Mouse (Mus musculus) forebrain, embryonic 10.5 days (tissue): ENCODE data around the gene Scube1. TPM values are rescaled to one million over a fixed set of nuclear protein-coding genes. Genes with fewer than 3 reads are reported as not detected.

ENCODE experiments used
- DNase-seq: peaks from one replicate; pipeline ENCODE4 v3.0.0-alpha.2; 2017; ENCODE audit warnings: low spot score; ENCODE audit errors: extremely low spot score
- H3K27ac ChIP-seq: fragments of 300-500 bp; sonication (generic); 2 replicates; pipeline ENCODE4 v1.5.1; 2016; ENCODE audit warnings: mild to moderate bottlenecking
- H3K27me3 ChIP-seq: fragments of 300-500 bp; sonication (generic); 2 replicates; pipeline ENCODE4 v1.6.1; 2016; ENCODE audit warnings: mild to moderate bottlenecking; ENCODE audit not compliant: poor library complexity, severe bottlenecking
- H3K36me3 ChIP-seq: fragments of 300-500 bp; sonication (generic); replicated peaks from 2 replicates; pipeline ENCODE4 v1.6.1; 2016; ENCODE audit warnings: mild to moderate bottlenecking, moderate library complexity
- H3K4me1 ChIP-seq: fragments of 300-500 bp; sonication (generic); 2 replicates; pipeline ENCODE4 v1.6.1; 2016
- H3K4me3 ChIP-seq: fragments of 300-500 bp; sonication (generic); 2 replicates; pipeline ENCODE4 v1.5.1; 2016; ENCODE audit warnings: mild to moderate bottlenecking, moderate library complexity
- H3K9me3 ChIP-seq: fragments of 300-500 bp; sonication (generic); 2 replicates; pipeline ENCODE4 v1.6.1; 2016; ENCODE audit warnings: mild to moderate bottlenecking, moderate library complexity
- WGBS: fragments of 180-500 bp; shearing (Covaris S2); methylation state at CpG from one replicate; pipeline ENCODE4 v1.1.7; 2016; 5-methylcytosine and 5-hydroxymethylcytosine counted together
- polyA plus RNA-seq: library from polyadenylated mRNA; unstranded; fragments of >200 nt; fragmentation: Nextera tagmentation; extraction: Ambion mirVana; gene quantifications from 2 replicates; pipeline ENCODE4 v1.2.1, GENCODE M21; 2016

Scube1 gene
- polyA plus RNA-seq, 1 experiment from 2014 or later = 58.7 TPM

DNA sequence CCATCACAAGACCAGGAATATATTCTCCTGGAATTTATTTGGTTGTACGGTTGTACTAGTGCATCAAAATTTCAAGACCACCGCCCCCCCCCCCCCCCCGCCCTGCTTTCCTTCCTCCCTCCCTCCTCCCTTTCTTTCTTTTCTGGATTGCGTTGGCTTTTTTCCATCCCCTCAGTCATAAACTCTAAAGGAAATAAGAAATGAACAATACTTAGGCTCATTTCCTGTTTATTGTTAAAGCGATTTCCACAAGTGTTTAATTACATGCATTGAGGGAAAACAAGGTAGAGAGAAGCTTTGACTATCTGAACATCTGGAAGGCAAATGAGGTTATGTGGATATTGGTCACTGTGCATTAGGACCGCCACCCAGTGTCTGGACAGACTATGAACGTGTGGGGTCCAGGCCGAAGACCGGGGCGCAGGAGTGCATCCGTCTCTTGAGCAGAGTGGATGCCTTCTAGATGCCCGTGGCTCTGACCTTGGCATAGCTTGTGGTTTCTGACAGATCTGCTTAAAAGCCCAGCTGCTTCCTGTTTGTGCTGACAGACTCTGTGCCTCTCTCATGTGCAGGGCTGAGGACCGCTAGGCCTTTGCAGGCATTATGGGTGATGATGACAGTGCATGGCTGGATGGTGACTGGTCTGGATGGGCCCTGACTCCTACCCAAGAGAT is 122.3 kb downstream of the Scube1 start:
- no peaks in the 10 kb centered on the region; the same call in 1 of the 2 replicates for H3K4me1 ChIP-seq
- H3K27me3 ChIP-seq = no peaks in the 10 kb centered on the region
- no peak overlapping the region for H3K27ac ChIP-seq
- 89% methylated on average over 13 of the region's 13 CpGs for WGBS
- peaks cover 30% of the 10 kb centered on the region for H3K36me3 ChIP-seq
- no peak overlapping the region for H3K4me3 ChIP-seq
- no peak for DNase-seq
- no peaks in the 10 kb centered on the region for H3K9me3 ChIP-seq

- WGBS = 80% methylated on average over 4 of the region's 4 CpGs
- Histone ChIP-seq H3K9me3 (no peaks in the 10 kb centered on the region), H3K27ac (no peak overlapping the region), H3K36me3 (peaks cover 18% of the 10 kb centered on the region), H3K27me3 (no peaks in the 10 kb centered on the region), H3K4me1 (no peaks in the 10 kb centered on the region; the same call in 1 of the 2 replicates), H3K4me3 (no peak overlapping the region)
- no peak for DNase-seq
These were observed 123.6 kb downstream of the Scube1 start for GRCm38 (mm10) chr15:83601185-83601584.

- no peaks in the 10 kb centered on the region for H3K27me3 ChIP-seq
- peaks cover 10% of the 10 kb centered on the region for H3K36me3 ChIP-seq
- no peak overlapping the region for H3K4me3 ChIP-seq
- no peak for DNase-seq
- no peaks in the 10 kb centered on the region for H3K9me3 ChIP-seq
- peaks cover 33% of the 10 kb centered on the region for H3K4me1 ChIP-seq
- WGBS = 91% methylated on average over 4 of the region's 4 CpGs
- no peak overlapping the region for H3K27ac ChIP-seq
These were observed 128.0 kb downstream of the Scube1 start for GRCm38 (mm10) chr15:83596833-83597232.

- WGBS = 42% methylated on average over 7 of the region's 7 CpGs
- H3K4me1 ChIP-seq = peaks cover 33% of the 10 kb centered on the region
- H3K27me3 ChIP-seq = no peaks in the 10 kb centered on the region
- H3K4me3 ChIP-seq = peak overlapping the region; percentile 95
- no peaks in the 10 kb centered on the region for H3K9me3 ChIP-seq
- peaks cover 20% of the 10 kb centered on the region for H3K36me3 ChIP-seq
- DNase-seq = no peak
- peak overlapping the region; percentile 92 for H3K27ac ChIP-seq
These were observed 129.5 kb downstream of the Scube1 start for GRCm38 (mm10) chr15:83595364-83595711.

DNA sequence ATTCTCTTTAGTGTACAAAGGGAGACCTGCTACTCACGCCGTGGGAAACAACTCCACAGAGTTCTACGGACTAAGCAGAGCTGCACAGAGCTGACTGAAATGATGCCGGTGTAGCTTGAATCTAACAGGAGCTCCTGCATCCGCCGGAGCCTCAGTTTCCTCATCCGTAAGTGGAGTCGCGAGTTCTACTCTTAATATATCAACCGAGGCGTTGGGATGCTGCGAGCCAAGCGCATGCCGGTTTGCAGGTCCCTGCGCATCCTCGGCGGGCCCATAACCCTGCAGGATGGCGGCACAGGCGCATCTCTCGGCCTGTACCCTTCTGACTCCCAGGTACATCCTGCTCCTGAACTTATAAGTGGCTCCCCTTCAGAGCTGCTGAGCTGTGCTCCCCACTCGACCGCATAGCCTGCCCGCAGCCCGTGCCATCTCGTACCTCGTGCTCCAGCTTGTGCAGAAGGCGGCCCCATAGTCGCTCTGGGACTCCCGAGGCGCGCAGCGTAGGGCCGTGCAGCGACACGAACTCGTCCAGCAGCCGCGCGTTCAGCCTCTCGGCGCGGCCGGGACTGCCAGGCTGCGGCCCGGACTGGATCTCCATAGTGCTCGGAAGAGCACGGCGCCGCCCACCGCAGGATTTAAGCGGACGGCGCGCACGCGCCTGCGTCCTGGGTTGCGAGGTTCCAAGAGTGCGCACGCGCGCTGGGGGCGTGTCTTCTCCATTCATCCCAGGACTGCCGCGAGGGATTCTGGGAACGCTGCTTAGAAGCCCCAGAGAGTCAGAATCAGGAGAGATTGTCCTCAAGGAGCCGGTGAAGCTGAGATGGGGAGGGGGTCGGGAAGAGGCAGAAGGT is 130.1 kb downstream of the Scube1 start, which contains the start of gene Ttll12:
TSS of gene Ttll12 (minus strand) at position 645 of the 851 bp plus-strand sequence.
- peaks cover 33% of the 10 kb centered on the region for H3K4me1 ChIP-seq
- H3K4me3 ChIP-seq = peak within 1 kb of the TSS; percentile 95
- no peaks in the 10 kb centered on the region for H3K27me3 ChIP-seq
- peak; percentile 93 for DNase-seq
- peaks cover 26% of the 10 kb centered on the region for H3K36me3 ChIP-seq
- under 1% methylated on average over 68 of the region's 68 CpGs for WGBS
- H3K9me3 ChIP-seq = no peaks in the 10 kb centered on the region
- peak within 1 kb of the TSS; percentile 92 for H3K27ac ChIP-seq

DNA sequence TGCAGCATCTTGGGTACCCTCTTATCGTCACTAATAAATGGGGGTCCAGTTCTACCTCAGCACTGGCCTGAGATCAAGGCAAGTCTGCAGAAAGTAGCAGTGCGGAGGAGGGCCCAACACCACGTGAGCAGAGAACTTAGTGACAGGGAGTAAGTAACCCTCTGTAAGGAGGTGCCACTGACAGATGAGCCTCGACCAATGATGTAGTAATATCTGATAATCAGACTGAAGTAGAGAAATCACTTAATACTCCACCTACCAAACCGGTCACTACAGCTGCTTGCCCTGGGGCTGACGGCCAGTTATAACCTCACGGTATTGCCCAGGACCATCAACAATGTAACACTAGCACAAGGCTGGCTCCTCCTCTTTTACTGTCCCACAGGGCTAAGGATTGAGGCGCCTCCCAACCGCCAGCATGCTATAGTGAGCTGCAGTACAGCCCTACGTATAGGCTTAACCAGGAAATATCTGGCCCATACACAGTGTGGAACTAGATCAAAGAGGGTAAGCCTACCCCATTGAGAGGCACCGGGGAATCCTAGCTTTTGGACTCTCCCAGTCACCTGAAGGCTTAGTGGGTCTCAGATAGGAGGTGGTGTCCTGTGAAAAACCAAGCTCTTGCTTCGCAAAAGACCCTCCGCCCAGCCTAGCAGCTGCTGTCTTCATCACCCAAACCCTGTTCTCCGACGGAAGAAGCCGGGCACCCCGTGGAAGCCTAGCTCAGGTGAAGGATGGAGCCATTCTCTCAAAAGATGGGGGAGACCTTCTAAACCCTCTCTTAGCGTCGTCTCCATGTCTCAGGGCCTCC is 130.9 kb downstream of the Scube1 start:
- peak overlapping the region; percentile 95 for H3K4me3 ChIP-seq
- H3K4me1 ChIP-seq = peaks cover 33% of the 10 kb centered on the region
- DNase-seq = peak; percentile 27
- H3K27me3 ChIP-seq = no peaks in the 10 kb centered on the region
- peaks cover 35% of the 10 kb centered on the region for H3K36me3 ChIP-seq
- no peaks in the 10 kb centered on the region for H3K9me3 ChIP-seq
- 16% methylated on average over 19 of the region's 19 CpGs for WGBS
- H3K27ac ChIP-seq = peak overlapping the region; percentile 92

DNA sequence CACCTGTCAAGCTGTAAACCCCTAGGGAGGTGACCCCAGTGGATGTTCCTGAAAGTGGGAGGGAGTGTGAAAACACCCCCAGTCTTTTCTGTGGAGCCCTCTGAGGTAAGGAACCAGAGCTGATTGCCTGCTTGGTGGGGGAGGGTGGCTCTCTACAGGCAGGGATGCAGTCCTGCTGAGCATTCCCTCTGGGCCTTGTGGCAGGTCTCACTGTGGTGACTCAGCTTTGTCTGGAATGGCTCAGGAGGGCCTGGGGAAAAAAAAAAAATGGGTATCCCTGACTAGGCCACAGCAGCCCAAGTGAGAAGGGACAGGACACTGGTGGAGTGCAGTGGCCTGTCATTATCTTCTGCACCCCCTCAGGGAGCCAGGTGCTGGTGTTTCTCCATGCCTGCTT is 131.6 kb downstream of the Scube1 start:
- Histone ChIP-seq H3K27me3 (no peaks in the 10 kb centered on the region), H3K27ac (peak overlapping the region; percentile 92), H3K36me3 (peaks cover 42% of the 10 kb centered on the region), H3K4me3 (peak overlapping the region; percentile 95), H3K9me3 (no peaks in the 10 kb centered on the region), H3K4me1 (peaks cover 33% of the 10 kb centered on the region)
- no peak for DNase-seq

DNA sequence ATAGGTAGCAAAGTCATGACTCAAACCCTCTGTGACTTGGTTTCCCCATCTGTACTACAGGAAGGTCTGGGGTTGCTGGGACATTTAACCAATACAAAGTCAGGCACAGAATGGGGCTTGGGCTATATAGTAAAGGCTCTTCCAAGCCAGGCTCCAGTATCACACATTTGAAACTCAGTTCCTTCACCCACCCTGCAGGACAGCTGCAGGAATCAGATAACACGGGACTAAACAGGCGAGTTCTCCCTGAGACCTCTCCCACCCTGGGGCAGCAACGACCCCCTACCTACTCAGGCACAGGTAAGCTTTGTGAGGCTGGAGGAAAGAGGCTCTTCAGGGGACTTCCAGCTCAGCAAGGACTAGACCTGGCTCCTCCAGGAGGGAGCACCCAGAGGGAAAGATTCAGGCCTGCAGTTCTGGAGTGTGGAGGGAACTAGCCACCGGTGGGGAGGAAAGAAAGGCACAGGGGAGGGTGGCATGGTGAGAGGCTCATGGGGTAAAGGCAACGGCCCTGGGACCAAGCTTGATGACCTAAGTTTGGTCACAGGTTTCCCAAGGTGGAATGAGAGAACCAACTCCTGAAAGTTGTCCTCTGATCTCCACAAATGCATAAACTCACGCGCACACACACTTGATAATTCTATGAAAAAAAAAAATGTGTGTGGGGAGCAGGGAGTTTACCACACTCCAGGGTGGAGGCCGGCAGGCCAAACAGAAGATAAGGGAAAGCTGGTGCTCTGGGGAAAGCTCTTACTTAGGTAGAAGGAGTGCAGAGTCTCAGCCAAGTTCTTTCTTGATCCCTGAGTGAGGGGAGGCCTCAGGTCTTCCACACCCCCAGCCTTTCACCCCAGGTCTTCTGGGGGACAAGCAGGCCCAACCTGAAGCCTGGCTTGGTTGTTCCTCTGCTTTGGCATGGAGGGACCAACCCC is 132.3 kb downstream of the Scube1 start:
- 84% methylated on average over 8 of the region's 8 CpGs for WGBS

DNA sequence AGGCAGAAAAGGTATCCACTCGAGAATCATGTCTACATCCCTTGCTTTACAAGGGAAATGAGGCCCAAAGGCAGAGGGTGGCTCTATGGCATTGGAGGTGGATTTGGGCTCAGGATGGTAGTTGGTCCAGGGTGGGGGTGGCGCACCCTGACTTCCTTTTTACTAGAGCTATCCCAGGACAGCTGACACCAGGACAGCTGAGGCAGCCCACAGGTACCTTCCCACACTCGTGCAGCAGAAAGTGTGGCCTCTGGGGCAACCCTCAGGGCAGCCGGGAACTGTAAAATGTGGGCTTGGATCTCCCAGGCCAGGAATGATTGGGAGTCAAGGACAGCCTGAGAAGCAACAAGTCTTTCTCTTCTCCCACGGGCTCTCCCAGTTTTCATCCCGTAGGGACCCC is 133.1 kb downstream of the Scube1 start:
- H3K4me1 ChIP-seq = peaks cover 33% of the 10 kb centered on the region
- no peaks in the 10 kb centered on the region for H3K27me3 ChIP-seq
- H3K9me3 ChIP-seq = peaks cover 1% of the 10 kb centered on the region; the same call in 1 of the 2 replicates
- no peak for DNase-seq
- peaks cover 56% of the 10 kb centered on the region for H3K36me3 ChIP-seq
- WGBS = 92% methylated on average over 6 of the region's 6 CpGs
- H3K4me3 ChIP-seq = no peak overlapping the region
- no peak overlapping the region for H3K27ac ChIP-seq

More for the DNA sequence above, 132.3 kb downstream of the Scube1 start:
- Histone ChIP-seq H3K4me3 (peak overlapping the region; percentile 95), H3K36me3 (peaks cover 49% of the 10 kb centered on the region), H3K27me3 (no peaks in the 10 kb centered on the region), H3K9me3 (no peaks in the 10 kb centered on the region), H3K4me1 (peaks cover 33% of the 10 kb centered on the region), H3K27ac (peak overlapping the region; percentile 92)
- no peak for DNase-seq

- Histone ChIP-seq H3K27ac (no peak overlapping the region), H3K4me1 (peaks cover 33% of the 10 kb centered on the region), H3K36me3 (peaks cover 65% of the 10 kb centered on the region), H3K27me3 (no peaks in the 10 kb centered on the region), H3K9me3 (peaks cover 10% of the 10 kb centered on the region), H3K4me3 (no peak overlapping the region)
- 97% methylated on average over 4 of the region's 4 CpGs for WGBS
- no peak for DNase-seq
These were observed 134.0 kb downstream of the Scube1 start for GRCm38 (mm10) chr15:83590841-83591240.

DNA sequence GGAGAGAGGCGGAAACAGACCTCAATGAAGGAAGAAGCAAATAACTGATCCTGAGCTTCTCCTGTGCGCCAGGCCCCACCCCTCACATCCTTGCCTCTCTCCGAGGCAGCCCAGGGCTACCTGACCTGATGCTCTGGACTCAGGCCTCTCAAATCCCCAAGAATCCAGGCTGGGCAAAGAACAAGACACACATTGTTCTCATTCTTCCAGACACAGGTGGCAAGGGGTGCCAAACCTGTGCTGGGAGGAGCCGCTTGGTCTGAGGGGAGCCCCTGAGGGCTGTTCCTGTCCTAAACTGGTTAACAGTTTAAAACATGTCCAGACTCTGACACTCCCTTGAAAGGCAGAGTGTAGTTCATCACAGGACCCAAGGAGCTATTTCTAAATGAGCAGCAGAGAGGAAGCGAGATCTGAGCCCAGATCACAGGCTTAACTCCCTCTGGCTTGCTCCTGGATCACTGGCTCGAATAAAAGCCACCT is 140.0 kb downstream of the Scube1 start:
- H3K9me3 ChIP-seq = peaks cover 12% of the 10 kb centered on the region
- WGBS = 92% methylated on average over 6 of the region's 6 CpGs
- no peak overlapping the region for H3K27ac ChIP-seq
- DNase-seq = no peak
- H3K4me3 ChIP-seq = no peak overlapping the region
- H3K27me3 ChIP-seq = no peaks in the 10 kb centered on the region
- H3K36me3 ChIP-seq = peaks cover 100% of the 10 kb centered on the region
- no peaks in the 10 kb centered on the region for H3K4me1 ChIP-seq
